17 mouse cellular contexts compared by ENCODE assay signal in genomic region chr5:132166559-132166958, GRCm38 (mm10).
"Had no signal": no experiment of that assay in that cellular context is flagged by ENCODE, and none has a peak within 500 bp of the region (broad histone marks: within the 10 kb centered on the region; RNA-seq: fewer than 3 reads in every experiment).

No protein-coding gene starts in this region.

- ATAC-seq: liver, embryonic 12.5 days; liver, postnatal 0 days; lung, postnatal 0 days; midbrain, embryonic 13.5 days; midbrain, embryonic 15.5 days; midbrain, embryonic 16.5 days had no signal

- DNase-seq: left cerebral cortex, postnatal 4 days; liver; liver, embryonic 13.5 days; liver, postnatal 0 days; lung, adult 18-20 months; lung, adult 2 months; lung, embryonic 14.5 days; lung, postnatal 10 days; lung, postnatal 14 days; lung, postnatal 36 days; lung, postnatal 4 days; midbrain, embryonic 14.5 days had no signal
